Mouse (Mus musculus) T-helper 1 cell (primary cell): Measurements from ENCODE around the gene Cbx3.

Experiments used
- in situ Hi-C: fragments of 300-600 bp; cut with MboI, MseI; formaldehyde crosslinking; loops from one replicate; pipeline ENCODE4 v1.15.1; 2025; ENCODE audit warnings: high pct_unique_total_duplicates

Cbx3 gene

DNA sequence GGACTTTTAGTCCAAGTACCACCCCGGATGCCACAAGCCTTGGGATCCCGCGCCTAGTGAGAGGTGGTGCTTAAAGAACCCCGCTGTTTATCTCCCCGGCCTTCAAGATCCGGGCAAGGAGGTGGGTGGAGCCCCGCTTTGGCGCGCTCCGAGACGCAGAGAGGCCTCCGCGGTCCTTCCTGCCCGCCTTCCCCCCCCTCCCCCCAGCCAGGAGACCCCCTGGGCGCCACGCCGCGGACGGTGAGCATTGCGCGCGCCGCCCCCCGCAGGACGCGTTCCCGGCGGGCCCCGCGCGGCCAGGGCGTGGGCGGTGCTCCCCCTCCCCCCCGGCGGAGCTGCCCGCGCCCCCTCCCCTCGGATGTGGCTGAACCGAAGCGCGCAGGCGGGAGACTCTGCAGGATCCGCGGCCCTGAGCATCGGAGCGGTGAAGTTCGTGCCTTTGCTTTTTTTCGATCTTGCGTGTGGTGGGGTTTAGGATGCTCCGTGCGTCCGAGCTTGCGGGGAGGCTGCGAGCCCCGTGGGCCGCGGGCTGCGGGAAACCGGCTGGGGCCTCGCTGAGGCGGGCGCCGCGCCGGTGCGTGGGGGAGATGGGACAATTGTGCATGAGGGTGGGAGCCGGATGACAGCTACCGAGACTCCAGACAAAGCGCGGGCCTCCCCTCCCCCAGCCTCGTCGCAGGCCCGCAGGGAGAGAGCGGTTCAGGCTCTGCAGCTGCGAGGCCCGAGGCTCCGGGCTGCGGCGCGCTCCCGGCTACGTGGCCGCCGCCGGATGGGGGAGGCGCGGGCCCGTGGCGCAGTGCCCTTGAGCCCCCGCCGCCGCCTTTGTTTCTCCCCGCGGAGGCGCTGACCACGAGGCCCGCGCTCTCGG is at the start of gene Cbx3:
TSS of gene Cbx3 (plus strand) at position 50 of the 868 bp plus-strand sequence.
- in situ Hi-C loops: loop anchor here (5.0 kb wide), 1 partner anchor 47 kb away; no protein-coding TSS in a partner anchor

DNA sequence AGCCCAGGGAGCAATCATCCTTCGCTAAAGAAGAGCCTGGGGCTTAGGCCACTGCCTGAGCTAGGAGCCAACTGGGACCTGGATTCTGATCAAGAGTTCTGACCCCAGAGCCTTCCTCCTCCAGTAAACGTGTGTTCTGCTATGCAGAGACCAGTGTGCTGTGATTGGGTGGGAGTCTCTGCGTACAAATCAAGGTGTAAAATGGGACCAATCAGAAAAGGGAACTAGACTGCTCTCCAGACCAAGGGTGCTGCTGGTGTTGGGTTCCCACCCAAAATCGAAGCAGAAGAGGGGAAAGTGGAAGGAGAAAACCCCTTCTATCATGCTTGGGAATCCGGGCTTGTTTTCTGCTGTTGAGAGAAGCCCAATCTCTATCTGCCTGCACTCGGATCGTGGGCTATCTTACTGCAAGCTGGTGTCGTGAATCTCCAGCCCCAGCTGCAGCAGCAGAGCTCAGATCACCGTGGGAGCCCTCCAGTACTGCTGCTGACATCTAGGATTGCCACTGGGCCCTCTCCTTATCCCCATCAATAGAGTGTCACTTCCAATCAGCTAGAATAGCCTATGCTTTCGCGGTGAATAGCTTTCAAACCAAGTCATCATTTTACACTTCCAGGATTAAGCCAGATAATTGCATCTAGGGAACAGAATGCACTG is 46.6 kb upstream of the Cbx3 start:
- in situ Hi-C loops: no loop called here

DNA sequence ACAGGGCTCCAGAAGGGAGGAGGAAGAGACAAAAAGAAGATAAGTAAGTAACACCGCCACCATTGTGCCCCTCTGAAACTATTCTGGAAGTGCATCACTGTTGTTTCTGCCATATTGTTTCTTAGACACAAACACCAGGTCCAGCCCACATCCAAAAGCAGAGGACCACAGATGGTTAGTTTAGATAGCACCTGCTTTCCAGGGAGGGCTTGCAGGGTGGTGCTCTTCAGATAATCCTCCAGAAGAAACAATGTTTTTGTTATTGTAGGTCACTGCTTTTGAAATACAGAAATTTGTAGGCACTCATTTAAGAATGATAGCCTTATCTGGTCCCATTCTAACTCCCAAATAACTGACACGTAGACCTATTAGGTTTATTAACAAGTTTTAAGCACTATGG is 45.6 kb upstream of the Cbx3 start:
- in situ Hi-C loops: no loop called here

DNA sequence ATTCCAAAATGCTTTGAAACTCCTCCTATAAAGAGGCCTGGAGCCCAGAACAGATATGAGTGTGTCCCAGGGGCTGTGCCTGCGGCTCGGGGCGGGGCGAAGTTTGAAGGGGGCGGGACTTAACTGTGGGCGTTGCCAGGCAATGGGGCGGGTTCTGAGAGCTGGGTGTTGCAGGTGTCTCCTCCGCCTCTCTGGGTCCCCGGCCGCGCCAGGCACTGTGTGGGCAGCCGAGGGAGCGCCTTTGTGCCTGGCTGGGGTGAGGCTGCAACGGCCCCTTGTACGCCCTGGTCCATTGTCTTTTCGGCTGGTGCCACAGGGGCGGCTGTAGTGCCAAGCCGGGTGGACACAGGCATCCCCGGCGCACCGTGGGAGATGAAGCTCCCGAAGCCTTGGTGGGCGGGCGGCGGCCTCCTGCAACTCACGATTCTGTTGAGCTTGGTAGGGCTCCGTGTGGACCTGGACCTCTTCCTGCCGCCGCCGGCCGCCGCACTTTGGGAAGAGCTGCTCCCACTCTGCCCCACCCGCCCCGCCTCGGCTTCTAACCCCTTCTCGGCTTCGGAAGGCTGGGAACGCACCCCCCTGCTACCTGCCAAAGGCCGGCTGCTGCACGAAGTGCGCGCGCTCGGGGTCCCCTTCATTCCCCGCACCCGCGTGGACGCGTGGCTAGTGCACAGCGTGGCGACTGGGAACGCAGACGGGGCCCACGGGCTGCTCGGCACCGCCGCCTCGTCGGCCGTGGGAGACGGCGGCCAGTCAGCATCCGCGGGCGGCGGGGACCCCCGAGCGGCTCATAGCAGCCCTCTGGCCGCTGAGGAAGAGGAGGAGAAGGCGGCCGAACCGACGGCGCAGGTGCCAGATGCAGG is 37.4 kb upstream of the Cbx3 start, which contains the start of gene Nfe2l3:
TSS of gene Nfe2l3 (plus strand) at position 136 of the 863 bp plus-strand sequence.
- in situ Hi-C loops: no loop called here

DNA sequence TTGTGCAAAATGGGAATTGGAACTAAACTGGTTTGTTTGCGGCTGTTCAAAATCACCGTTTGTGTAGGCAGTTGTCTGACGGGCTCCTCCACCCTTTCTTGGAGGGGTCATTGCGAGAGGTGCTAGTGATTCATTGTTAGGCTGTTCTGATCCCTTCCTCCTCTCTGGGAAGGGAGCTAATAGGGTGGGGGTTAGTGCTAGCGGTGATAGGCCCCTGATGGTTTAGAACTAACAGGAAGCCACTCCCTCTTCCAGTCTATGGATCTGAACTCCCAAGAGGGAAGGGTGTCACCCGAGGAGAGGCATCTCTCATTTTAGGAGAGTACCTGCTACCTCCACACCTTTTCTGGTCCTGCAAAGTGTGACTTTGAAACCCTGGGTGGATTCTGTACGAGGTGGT is 35.9 kb upstream of the Cbx3 start:
- in situ Hi-C loops: no loop called here

DNA sequence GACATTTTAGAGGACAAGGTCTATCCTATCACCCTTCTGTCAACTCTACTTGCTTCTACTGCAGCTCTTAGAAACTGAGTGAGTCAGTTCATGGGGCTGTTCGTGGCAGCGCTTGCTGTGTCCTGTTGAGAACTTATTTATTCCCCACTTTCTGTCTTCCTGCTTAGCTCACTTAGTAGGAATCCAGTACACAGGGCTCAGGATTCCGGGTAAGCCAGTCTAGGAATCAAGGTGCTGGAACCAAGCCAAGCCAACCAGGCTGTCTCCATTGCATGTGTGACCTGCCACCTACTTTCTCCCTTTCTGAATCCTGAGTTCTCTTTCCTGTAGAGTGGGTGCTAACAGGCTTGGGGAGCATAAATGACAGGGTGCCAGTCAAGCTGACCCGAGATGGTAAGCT is 32.5 kb upstream of the Cbx3 start:
- in situ Hi-C loops: no loop called here

DNA sequence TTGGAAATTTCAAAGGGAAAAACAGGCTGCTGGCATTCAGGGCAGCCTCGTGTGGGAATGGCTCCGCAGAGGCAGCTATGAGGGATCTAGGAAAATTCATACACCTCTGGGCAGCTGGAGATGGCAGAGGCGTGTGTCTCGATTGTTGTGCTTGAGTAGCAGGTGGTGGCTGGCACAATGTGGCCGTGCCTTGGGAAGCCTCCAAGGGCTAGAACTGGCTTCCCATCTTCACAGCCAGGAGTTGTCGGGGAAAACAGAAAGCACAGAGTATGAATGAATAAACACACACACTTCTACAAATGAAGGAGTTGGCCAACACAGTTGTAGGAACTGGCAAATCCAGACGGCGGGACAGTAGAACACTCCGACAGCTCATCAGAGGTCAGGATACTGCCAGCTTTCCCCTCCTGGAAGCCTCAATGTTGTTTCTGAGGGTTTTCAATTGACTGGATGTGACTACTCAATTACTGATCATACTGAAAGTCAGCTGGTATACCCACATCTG is 31.3 kb upstream of the Cbx3 start:
- in situ Hi-C loops: no loop called here

DNA sequence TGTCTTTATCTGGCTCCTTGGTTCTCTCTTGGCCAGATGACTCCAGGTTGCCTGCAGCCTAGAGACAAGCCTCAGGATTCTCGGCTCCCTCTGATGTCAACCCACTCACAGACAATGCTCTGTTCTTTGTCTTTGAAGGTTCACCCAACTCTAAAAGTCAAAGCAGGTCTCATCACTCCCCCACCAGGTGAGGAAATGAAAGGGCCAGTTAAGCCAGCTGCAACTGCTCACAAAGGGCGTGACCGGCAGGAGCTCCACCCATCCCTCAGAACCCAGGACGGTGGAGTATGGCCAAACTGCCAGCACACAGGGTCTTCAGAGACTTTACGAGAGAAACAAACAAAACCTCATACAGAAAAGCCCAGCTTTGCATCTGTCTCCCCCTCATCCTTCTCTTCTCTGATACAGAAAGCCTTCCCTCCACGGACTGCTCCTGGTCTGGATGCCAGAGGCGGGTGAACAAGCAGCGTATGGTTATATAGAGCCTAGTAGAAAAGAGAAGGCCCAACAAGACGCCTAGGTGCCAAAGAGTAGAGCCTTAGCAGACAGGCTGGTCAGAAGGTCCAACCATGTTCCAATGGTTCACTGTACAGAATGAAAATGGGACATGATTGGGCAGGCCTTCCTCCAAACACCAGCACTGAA is 27.8 kb upstream of the Cbx3 start:
- in situ Hi-C loops: no loop called here

DNA sequence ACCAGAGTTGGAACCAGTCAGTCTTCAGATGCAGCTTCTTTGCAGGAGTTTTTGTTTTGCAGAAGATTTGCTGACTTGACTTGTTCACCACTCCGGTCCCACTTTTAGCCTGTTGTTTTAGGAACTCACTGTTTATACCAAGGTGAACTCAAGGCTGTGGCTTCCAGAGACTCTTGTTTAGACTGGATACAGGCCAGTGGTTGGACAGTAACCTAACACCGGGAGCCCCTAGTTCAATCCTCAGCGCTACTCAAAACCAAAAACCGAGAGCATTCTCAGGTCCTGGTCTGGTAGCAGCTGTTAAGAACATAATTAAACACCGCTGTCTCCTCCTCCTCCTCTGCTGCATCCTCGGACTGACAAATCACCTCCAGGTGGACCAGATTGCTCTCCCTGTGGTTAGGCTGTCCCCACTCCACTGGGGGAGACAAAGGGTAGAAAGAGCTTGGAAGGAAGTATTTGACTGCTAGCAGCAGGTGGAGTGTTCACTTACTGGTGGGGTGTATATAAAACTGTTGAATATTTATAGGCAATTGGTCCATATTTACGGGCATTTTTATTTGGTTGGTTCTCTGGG is 17.1 kb upstream of the Cbx3 start:
- in situ Hi-C loops: no loop called here

DNA sequence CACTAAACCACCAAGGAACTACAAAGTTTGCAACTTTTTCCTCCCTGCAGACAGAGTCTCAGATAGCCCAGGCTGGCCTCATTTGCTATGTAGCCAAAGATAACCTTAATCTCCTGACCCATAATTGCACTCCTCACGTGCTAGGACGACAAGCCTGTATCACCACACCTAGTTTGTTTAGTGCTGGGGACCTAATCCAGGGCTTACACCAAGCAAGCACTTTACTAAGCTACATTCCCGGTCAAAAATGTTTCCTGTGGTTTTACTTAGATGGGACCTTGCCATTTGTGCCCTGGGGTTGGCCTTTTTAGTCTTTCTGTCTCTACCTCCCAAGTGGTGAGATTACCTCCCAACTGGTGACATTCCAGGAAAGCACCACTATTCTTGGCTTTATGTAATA is 15.2 kb upstream of the Cbx3 start:
- in situ Hi-C loops: no loop called here

DNA sequence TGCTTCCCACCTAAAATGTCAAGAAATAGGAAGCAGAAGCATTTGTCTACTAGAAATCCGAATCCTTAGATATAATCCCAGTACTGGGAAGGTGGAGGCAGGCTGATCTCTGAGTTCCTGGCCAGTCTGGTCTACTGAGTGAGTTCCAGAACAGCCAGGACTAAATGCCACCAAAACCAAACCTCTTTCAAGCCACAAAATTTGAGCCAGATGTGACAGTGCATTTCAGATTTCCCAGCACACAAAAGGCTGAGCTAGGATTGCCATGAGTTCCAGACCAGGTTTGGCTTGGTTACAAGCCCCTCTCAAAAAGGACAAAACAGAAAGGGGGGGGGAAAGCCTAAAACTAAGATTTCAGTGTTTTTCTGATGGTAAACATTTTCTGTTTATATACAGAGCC is 14.0 kb upstream of the Cbx3 start:
- in situ Hi-C loops: no loop called here

DNA sequence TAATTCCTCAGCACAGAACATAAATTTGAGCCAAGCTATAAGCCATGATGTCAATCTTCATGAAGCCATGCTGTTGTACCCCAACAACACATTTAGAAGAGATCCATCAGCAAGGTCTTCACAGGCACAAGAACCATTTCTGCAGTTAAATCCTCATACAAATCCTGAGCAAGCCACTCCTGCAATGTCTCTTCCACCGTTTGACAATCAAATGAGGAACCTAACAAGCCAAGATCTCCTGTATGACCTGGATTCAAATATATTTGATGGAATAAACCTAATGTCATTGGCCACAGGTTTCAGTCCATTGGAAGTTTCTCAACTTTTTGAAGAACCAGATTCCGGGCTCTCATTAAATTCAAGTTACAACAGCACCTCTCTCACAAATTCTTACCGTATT is 12.9 kb upstream of the Cbx3 start:
- in situ Hi-C loops: no loop called here

DNA sequence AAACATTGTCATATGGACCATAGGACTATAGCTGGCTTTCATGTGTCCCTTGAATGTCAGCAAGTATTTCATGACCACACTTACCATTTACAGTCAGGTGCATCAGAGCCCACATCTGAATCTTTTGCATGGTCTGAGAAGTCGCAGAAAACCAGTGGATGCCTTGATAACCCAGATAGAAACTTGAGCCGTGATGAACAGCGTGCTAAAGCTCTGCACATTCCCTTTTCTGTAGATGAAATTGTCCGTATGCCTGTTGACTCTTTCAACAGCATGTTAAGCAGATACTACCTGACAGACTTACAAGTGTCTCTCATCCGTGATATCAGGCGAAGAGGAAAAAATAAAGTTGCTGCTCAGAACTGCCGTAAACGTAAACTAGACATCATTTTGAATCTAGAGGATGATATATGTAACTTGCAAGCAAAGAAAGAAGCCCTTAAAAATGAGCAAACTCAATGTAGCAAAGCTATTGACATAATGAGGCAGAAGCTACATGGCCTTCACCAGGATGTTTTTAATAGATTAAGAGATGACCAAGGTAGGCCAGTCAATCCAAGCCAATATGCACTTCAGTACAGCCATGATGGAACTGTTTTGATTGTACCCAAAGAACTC is 12.3 kb upstream of the Cbx3 start:
- in situ Hi-C loops: no loop called here

DNA sequence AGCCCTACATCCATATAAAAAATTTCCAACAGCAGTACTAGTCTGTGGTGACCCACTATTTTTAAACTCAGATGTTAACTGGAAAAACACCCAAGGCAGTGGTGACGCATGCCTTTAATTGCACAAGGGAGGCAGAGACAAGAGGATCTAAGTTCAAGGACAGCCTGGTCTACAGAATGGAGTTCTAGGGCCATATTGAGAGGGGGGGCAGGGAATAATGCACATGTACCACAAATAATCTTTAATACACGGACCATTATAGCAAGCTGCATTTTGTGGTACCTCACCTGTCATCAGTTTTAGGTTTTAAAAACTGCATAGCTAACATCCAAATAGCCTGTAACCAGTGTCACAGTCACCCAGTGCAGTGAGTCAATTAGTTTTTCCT is 11.2 kb upstream of the Cbx3 start:
- in situ Hi-C loops: no loop called here

DNA sequence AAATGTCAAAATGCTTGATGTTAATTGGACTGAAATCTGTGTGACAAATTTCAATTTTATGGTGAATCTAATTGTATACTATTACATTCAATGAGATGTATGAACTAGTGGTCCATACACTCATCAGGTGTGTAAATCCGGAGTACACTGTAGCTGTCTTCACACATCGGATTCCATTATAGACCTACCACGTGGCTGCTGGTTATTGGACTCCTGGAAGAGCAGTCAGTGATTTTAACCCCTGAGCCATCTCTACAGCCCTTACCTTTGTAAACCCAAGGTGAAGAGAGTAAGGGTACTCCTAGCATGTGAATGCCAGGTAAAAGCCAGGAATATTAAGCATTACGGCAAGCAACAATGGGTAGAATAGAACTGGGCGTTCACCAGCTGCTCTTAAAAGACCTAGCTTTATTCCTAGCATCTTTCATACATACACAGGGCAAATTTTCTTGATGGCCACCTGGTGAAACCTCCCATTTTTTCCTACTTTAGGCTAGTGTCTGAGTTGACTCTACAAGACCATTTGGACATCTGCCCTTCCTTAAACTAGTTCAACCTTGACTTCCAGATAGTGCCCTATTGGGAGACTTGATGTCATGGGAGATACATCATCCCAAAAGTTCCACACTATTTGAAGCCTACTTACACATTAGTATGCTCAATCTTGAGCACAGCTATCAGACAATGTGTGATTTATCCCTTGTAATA is 10.7 kb upstream of the Cbx3 start:
- in situ Hi-C loops: no loop called here

DNA sequence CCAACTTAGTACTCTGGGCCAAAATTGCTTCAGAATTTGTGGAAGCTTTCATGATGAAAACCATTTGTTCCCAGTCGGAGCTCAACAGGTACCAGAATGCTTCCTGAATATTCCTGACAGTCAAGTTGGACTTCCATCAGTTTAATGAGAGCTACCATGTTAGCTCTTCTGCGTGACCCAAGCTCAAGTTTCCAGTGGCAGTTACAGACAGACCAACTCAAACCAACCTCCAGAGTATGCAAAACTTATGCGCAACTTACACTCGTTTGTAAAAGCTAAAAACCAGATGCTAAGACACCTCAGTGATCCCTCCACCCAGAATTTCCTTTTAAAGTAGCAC is 10.2 kb upstream of the Cbx3 start:
- in situ Hi-C loops: no loop called here

DNA sequence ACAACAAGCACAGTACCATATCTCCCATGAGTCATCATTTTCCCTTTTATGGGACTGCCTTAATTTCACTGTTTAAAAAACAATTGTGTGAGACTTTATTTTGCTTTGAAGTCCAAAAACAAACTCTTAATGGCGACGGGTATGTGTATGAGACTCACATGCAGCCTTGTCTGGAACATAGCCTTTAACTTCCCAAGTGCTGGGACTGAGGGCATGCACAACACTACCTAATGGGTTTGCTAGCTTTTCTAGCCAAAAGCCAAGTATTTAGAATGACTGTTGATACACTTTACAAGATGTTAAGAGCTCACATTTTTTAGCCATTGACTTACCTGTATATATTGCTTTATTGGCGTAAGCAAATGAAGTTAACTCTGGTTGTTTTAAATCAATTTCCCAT is 9.8 kb upstream of the Cbx3 start:
- in situ Hi-C loops: no loop called here

DNA sequence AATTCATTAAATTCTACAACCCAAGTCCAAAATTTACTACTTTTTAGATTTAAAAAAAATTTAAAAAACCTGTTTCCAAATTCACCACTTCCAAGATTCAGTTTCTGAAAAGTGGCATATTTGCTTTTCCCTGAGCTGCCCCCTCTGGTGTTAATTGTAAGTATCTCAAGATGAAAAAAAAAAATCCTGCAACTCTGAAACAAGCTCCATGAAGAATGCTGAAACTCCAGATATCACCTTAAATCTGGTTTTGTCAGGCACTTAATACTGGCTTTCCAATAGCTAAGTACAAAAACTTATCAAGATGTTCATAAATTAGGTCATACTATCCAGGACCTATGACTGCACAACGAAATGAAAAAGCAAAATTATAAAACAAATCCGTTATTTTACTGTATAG is 2.5 kb upstream of the Cbx3 start:
- in situ Hi-C loops: no loop called here

DNA sequence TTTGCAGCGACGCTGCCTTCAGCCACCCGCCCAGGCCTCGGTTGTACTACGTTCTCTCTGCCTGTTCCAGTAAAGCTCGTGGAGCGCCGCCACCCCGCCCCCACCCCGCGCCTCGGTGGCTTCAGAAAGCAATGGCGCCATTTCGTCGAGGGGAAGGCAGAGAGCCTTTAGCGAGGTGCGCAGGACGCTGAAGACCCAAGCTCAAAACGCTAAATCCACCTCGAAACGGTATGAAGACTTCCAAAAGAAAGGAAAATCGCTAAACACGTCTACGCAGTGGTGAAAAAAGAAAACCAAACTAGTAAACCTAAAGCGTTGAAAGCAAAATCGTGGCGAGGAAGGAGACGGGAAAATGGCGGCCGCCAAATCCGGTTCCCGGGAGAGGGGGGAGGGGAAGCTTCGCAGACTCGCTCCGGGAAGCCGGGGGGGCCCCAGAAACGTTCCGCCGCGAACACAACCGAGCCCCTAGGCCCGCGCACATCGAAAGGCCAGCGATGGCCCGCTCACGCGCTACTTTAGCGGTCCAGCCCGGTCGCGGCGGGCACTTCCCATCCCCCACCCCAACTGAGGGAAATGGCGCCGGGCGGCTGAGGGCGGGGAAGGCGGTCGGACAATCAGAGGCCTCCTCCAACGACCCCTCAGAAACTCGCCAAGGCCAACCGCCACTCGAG is 1.1 kb upstream of the Cbx3 start:
- in situ Hi-C loops: no loop called here
